Mouse (Mus musculus) liver, embryonic 14.5 days (tissue): ENCODE measurements around the gene Prpf38b. TPM values are rescaled to one million over a fixed set of nuclear protein-coding genes. Genes with fewer than 3 reads are reported as not detected.

Experiments
- ATAC-seq: fragments of 200-750 bp; cut with Nextera tagmentation; 2 replicates; pipeline ENCODE4 v1.8.0; 2017; ENCODE audit warnings: moderate number of reproducible peaks, mild to moderate bottlenecking, moderate library complexity; ENCODE audit not compliant: insufficient read depth
- DNase-seq, 3 experiments: peaks; one replicate each; pipeline ENCODE4 v3.0.0-alpha.2; 2012 to 2013; ENCODE audit warnings: low read depth in 3 of 3, low spot score in 3 of 3
- H3K27ac ChIP-seq: fragments of 300-500 bp; sonication (generic); 2 replicates; pipeline ENCODE4 v1.5.1; 2014; ENCODE audit warnings: moderate library complexity, mild to moderate bottlenecking, control low read depth, inconsistent platforms
- H3K27me3 ChIP-seq: fragments of 300-500 bp; sonication (generic); 2 replicates; pipeline ENCODE4 v1.6.1; 2014; ENCODE audit warnings: mild to moderate bottlenecking, low read length, moderate library complexity; ENCODE audit not compliant: control insufficient read depth, insufficient read depth
- H3K36me3 ChIP-seq: fragments of 300-500 bp; sonication (generic); replicated peaks from 2 replicates; pipeline ENCODE4 v1.6.1; 2014; ENCODE audit warnings: low read depth; ENCODE audit not compliant: control insufficient read depth, insufficient read depth
- H3K4me1 ChIP-seq, 2 experiments: fragments of 200-500 bp in 1 of 2; fragments of 300-500 bp in 1 of 2; sonication (generic) in 1 of 2; replicated peaks; 2 replicates each; pipeline ENCODE4 v1.6.1; 2012 to 2014; ENCODE audit warnings: antibody characterized with exemption in 1 of 2, inconsistent platforms in 1 of 2, low read length in 1 of 2; ENCODE audit not compliant: control insufficient read depth in 2 of 2, insufficient read depth in 2 of 2
- H3K4me2 ChIP-seq: fragments of 300-500 bp; sonication (generic); 2 replicates; pipeline ENCODE4 v1.6.1; 2014; ENCODE audit warnings: low read depth, mild to moderate bottlenecking, control low read depth, moderate library complexity
- H3K4me3 ChIP-seq, 2 experiments: fragments of 200-500 bp in 1 of 2; fragments of 300-500 bp in 1 of 2; sonication (generic) in 1 of 2; 2 replicates each; pipeline ENCODE4 v1.5.1; 2012 to 2014; ENCODE audit warnings: low read depth in 2 of 2, low read length in 2 of 2, mild to moderate bottlenecking in 2 of 2, control low read depth in 1 of 2, inconsistent platforms in 1 of 2, moderate library complexity in 1 of 2; ENCODE audit not compliant: insufficient read depth in 1 of 2
- H3K9ac ChIP-seq: fragments of 300-500 bp; sonication (generic); replicated peaks from 2 replicates; pipeline ENCODE4 v1.6.1; 2014; ENCODE audit warnings: mild to moderate bottlenecking, control low read depth, moderate library complexity
- H3K9me3 ChIP-seq: fragments of 300-500 bp; sonication (generic); 2 replicates; pipeline ENCODE4 v1.6.1; 2016; ENCODE audit warnings: low read length, mixed read lengths; ENCODE audit not compliant: control insufficient read depth
- CTCF ChIP-seq: IDR thresholded peaks from 2 replicates; pipeline ENCODE4 v1.5.1; 2016; ENCODE audit warnings: antibody characterized with exemption, low read depth, control low read depth
- EP300 ChIP-seq: IDR thresholded peaks from 2 replicates; pipeline ENCODE4 v1.6.1; 2016; ENCODE audit warnings: antibody characterized with exemption, low read depth
- WGBS: fragments of 180-500 bp; shearing (Covaris S2); extraction: QIAGEN DNeasy Blood & Tissue Kit; methylation state at CpG from one replicate; pipeline ENCODE4 v1.1.7; 2014; ENCODE audit not compliant: insufficient replicate concordance; 5-methylcytosine and 5-hydroxymethylcytosine counted together
- polyA plus RNA-seq, 2 experiments: library from polyadenylated mRNA; depleted of rRNA in 1 of 2; stranded (reverse) in 1 of 2; unstranded in 1 of 2; fragments of >200 nt; fragmentation: Nextera tagmentation in 1 of 2; extraction: Ambion mirVana in 1 of 2; gene quantifications; 2 replicates each; pipeline versions ENCODE4 v1.2.1 to v1.2.3; 2012 to 2014

The Prpf38b gene
- polyA plus RNA-seq, 2 experiments: 20.2 to 47.5 TPM

GRCm38 (mm10) chr3:108925677-108926076 lies 14.2 kb upstream of the Prpf38b start:
- Histone ChIP-seq H3K36me3 (no peaks in the 10 kb centered on the region), H3K27ac (no peak overlapping the region), H3K9me3 (no peaks in the 10 kb centered on the region), H3K27me3 (no peaks in the 10 kb centered on the region), H3K9ac (no peak overlapping the region), H3K4me3 (no peak overlapping the region), H3K4me2 (no peak overlapping the region), H3K4me1 (peaks cover 17 to 21% of the 10 kb centered on the region in 2 experiments)
- TF ChIP-seq CTCF (no peak), EP300 (no peak)
- WGBS: 63% methylated on average over 4 of the region's 4 CpGs
- no peak for ATAC-seq
- DNase-seq: no peak

GRCm38 (mm10) chr3:108921822-108922221 lies 10.3 kb upstream of the Prpf38b start:
- WGBS: 17% methylated on average over 1 of the region's 1 CpGs

GRCm38 (mm10) chr3:108920442-108921070 lies 9.0 kb upstream of the Prpf38b start:
- Histone ChIP-seq H3K27ac (no peak overlapping the region), H3K4me2 (no peak overlapping the region), H3K27me3 (no peaks in the 10 kb centered on the region), H3K4me1 (peaks cover 17 to 35% of the 10 kb centered on the region in 2 experiments), H3K36me3 (no peaks in the 10 kb centered on the region), H3K9me3 (no peaks in the 10 kb centered on the region), H3K9ac (no peak overlapping the region), H3K4me3 (no peak overlapping the region)
- DNase-seq (no peak), ATAC-seq (no peak)
- TF ChIP-seq CTCF: no peak
- TF ChIP-seq EP300: no peak
- WGBS: 78% methylated on average over 3 of the region's 3 CpGs

More at GRCm38 (mm10) chr3:108921822-108922221, 10.3 kb upstream of the Prpf38b start:
- H3K9ac ChIP-seq: no peak overlapping the region; the same call in 1 of the 2 replicates
- TF ChIP-seq CTCF (peak; percentile 30; the same call in 1 of the 2 replicates), EP300 (peak; percentile 79)
- DNase-seq (peak in 2 of 3 experiments; percentile 46 to 53), ATAC-seq (peak; percentile 95)
- H3K27ac ChIP-seq: peak overlapping the region; percentile 58
- peak overlapping the region; percentile 37 for H3K4me2 ChIP-seq
- H3K4me3 ChIP-seq: no peak overlapping the region
- no peaks in the 10 kb centered on the region for H3K36me3 ChIP-seq
- H3K9me3 ChIP-seq: no peaks in the 10 kb centered on the region
- no peaks in the 10 kb centered on the region for H3K27me3 ChIP-seq
- peaks cover 17 to 30% of the 10 kb centered on the region in 2 experiments for H3K4me1 ChIP-seq

DNA sequence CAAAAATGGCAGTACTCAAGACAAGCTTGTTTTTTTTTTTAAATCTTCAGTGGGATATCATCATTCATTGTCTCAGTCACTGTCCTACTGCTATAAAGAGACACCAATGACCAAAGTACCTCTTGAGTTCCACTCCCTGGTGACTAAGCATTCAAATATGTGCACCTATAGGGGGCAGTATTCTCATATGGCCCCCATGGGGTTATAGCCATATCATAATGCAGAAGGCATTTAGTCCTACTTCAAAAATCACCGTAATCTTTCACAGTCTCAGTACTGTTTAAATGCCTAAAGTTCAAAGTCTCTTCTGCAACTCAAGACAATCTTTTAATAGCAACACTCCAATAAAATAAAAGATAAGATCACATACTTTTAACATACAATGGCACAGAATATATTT lies 7.3 kb upstream of the Prpf38b start:
- WGBS: 87% methylated on average over 1 of the region's 1 CpGs
- no peak for DNase-seq
- peaks cover 17 to 35% of the 10 kb centered on the region in 2 experiments for H3K4me1 ChIP-seq
- ATAC-seq: no peak
- no peaks in the 10 kb centered on the region for H3K9me3 ChIP-seq
- H3K36me3 ChIP-seq: no peaks in the 10 kb centered on the region
- H3K27ac ChIP-seq: no peak overlapping the region
- no peaks in the 10 kb centered on the region for H3K27me3 ChIP-seq
- no peak overlapping the region for H3K9ac ChIP-seq
- no peak overlapping the region for H3K4me3 ChIP-seq
- no peak overlapping the region for H3K4me2 ChIP-seq
- TF ChIP-seq CTCF: peak; percentile 25; the same call in 1 of the 2 replicates
- no peak for TF ChIP-seq EP300

- Histone ChIP-seq H3K27ac (no peak overlapping the region), H3K27me3 (no peaks in the 10 kb centered on the region), H3K36me3 (no peaks in the 10 kb centered on the region), H3K4me3 (no peak overlapping the region), H3K9ac (no peak overlapping the region), H3K4me2 (no peak overlapping the region), H3K4me1 (peaks cover 17 to 35% of the 10 kb centered on the region in 2 experiments), H3K9me3 (no peaks in the 10 kb centered on the region)
- DNase-seq: no peak
- no peak for ATAC-seq
- no peak for TF ChIP-seq CTCF
- no peak for TF ChIP-seq EP300
- WGBS: 57% methylated on average over 3 of the region's 3 CpGs
Observed at GRCm38 (mm10) chr3:108917986-108918385, 6.5 kb upstream of the Prpf38b start.
